Mouse (Mus musculus): ENCODE data around the gene Htatip2. TPM values are rescaled to one million over a fixed set of nuclear protein-coding genes. Genes with fewer than 3 reads are reported as not detected.

Gene Htatip2
- total RNA-seq (2023; ENCODE audit: inconsistent age), result 6.4 to 11.1 TPM (median 8.9 TPM) in 4 replicates

DNA sequence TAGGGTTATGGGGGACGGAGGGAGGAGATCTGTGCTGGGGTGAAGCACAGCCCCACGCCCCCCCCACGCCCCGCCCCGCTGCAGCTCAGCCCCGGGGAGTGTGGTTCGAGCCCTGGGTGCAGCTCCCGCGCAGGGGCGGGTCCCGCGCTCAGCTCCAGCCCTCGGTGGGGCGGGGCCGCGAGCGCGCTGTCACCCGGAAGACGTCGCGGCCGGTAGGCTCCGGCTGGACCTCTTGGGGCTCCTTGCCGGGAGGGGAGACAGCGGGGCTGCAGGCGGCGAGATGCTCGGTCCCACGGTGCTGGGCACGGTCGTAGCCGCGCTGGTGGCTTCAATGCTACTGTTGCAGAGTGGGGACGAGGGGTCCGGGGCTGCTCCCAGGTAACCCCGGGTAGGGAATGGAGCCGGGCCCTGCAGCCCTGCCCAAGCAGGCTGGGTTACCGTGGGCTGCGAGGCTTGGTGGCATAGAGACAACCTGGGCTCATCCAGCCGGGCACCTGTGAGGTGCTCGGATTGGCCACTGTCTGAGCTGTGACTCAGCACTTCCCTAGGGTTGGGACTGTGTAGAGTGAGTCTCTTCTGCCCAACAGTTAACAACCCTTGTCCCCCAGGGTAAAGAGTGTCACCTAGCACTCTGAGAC lies at the start of gene Htatip2:
Gene Htatip2 (plus strand): TSS at position 182 of the 638 bp plus-strand sequence.

DNA sequence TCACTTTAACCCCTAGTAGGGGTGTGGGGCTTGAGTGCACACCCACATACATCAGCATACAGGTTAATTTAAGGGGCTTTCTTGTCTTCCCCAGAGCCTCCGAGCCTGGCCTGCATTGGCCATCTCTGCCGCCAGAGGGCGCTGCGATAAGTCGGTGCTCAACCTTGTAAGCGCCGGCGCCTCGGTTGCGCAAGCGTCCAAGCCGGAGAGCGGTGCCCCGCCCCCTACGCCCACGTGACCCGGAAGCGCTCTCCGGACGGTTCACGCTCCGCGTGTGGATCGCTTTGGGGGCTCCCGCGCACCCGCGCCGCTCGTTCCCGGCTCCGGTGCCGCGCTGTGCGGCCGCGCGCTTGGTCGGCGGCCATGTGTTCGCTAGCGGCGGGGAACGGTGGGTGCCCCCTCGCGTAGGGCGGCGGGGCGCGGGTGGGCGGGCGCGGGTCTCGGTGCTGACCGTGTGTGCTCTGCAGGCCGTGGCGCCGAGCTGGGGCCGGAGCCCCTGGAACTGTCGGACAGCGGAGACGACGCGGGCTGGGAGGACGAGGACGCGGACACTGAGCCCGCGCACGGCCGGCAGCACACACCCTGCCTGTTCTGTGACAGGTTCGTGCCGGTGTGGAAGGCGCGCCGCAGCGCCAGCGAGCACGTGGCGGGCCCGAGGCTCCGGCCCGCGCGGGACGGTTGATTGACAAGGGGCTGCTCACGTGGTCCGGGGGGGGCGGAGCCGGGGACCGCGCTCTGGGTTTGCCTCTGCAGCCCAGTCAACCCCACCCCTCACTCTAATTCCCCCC lies 19.4 kb downstream of the Htatip2 start, which contains the start of gene Prmt3:
Gene Prmt3 (plus strand): TSS at position 233 of the 788 bp plus-strand sequence.

Other genes with a start within 250 kb of the Htatip2 start
- gene Dbx1, start 122.3 kb upstream of the Htatip2 start, total RNA-seq (2023; ENCODE audit: inconsistent age), result not detected in 4 replicates
- 54.7 to 62.0 TPM (median 57.3 TPM) in 4 replicates for gene Prmt3, start 19.2 kb downstream of the Htatip2 start, total RNA-seq (2023; ENCODE audit: inconsistent age)
- not detected in 4 replicates for gene Slc6a5, start 151.0 kb downstream of the Htatip2 start, total RNA-seq (2023; ENCODE audit: inconsistent age)
- gene Nell1, start 215.7 kb downstream of the Htatip2 start, total RNA-seq (2023; ENCODE audit: inconsistent age), result not detected in 4 replicates